Mouse (Mus musculus) testis, adult 2 months (tissue): ENCODE data around the gene Gm3625.
"Not testable (repeated sequence)": the region's sequence is repeated elsewhere in the genome, so short reads cannot be mapped to it uniquely, and the experiment has no call there.

Experiments used
- CTCF ChIP-seq: fragments of 200-500 bp; IDR thresholded peaks from 2 replicates; pipeline ENCODE4 v1.5.1; 2012; ENCODE audit warnings: low read depth, mild to moderate bottlenecking, inconsistent platforms, low read length, moderate library complexity; ENCODE audit not compliant: control insufficient read depth, insufficient read depth, insufficient replicate concordance
- POLR2A ChIP-seq: fragments of 200-500 bp; IDR thresholded peaks from 2 replicates; pipeline ENCODE4 v1.6.1; 2012; ENCODE audit warnings: low read depth, mild to moderate bottlenecking, inconsistent platforms, low read length, moderate library complexity; ENCODE audit not compliant: control insufficient read depth

- TF ChIP-seq CTCF, POLR2A: not testable (repeated sequence)
Observed at GRCm38 (mm10) chr12:4553704-4554103, 39.0 kb downstream of the Gm3625 start.
